Mouse (Mus musculus) ES-Bruce4 (cell line): Measurements from ENCODE around the gene Lhpp.

ENCODE experiments used
- CTCF ChIP-seq: IDR thresholded peaks from one replicate; pipeline ENCODE4 v1.8.1; 2011; ENCODE audit warnings: low read depth, low read length
- EP300 ChIP-seq: IDR thresholded peaks from 2 replicates; pipeline ENCODE4 v1.6.1; 2011; ENCODE audit warnings: low read depth, low read length; ENCODE audit not compliant: insufficient read depth

GRCm38 (mm10) chr7:132731558-132731957, 121.1 kb downstream of the Lhpp start:
- TF ChIP-seq CTCF (no peak), EP300 (no peak)
